Comparison of ENCODE assay signal across 8 mouse cellular contexts in genomic region chr3:20986377-20986727, GRCm38 (mm10).
DNase-seq lines count a peak whose midpoint lies in the region; ATAC-seq and TF ChIP-seq lines count a peak whose summit lies in the region.

No protein-coding gene starts in this region.

- H3K4me2 ChIP-seq in lung, embryonic 16.5 days (ENCODE audit: low read depth, low read length), result no peak overlapping the region
- H3K4me2 ChIP-seq in intestine, postnatal 0 days (replicated peaks; ENCODE audit: low read depth), result no peak overlapping the region

- ATAC-seq in lung, embryonic 16.5 days (ENCODE audit: low read depth), result peak; percentile 87
- no peak for ATAC-seq in intestine, postnatal 0 days

- peaks cover 20% of the 10 kb centered on the region for H3K4me1 ChIP-seq in lung, embryonic 16.5 days (replicated peaks; ENCODE audit: control insufficient read depth, insufficient read depth, low read length)
- no peaks in the 10 kb centered on the region for H3K4me1 ChIP-seq in intestine, postnatal 0 days (replicated peaks; ENCODE audit: control insufficient read depth, insufficient read depth, low read length)

- H3K36me3 ChIP-seq in lung, embryonic 16.5 days (ENCODE audit: control insufficient read depth, insufficient read depth, low read length), result no peaks in the 10 kb centered on the region
- no peaks in the 10 kb centered on the region for H3K36me3 ChIP-seq in intestine, postnatal 0 days (ENCODE audit: control insufficient read depth, insufficient read depth)

- no peak overlapping the region for H3K27ac ChIP-seq in lung, embryonic 16.5 days (ENCODE audit: low read length)
- no peak overlapping the region for H3K27ac ChIP-seq in intestine, postnatal 0 days (ENCODE audit: low read depth, low read length)

- WGBS in lung, embryonic 16.5 days, result 19% methylated on average over 1 of the region's 1 CpGs
- 32% methylated on average over 1 of the region's 1 CpGs for WGBS in intestine, postnatal 0 days

- TF ChIP-seq CTCF in intestine, postnatal 0 days (IDR thresholded peaks at IDR 0.05; ENCODE audit: low read depth), result no peak

- no peak for DNase-seq in lung, postnatal 14 days
- peak; percentile 12 to 15 for DNase-seq in frontal cortex, postnatal 14 days (ENCODE audit: low spot score in 2 of 2)
- peak; percentile 31 for DNase-seq in lung, postnatal 10 days
- peak; percentile 30 for DNase-seq in right cerebral cortex, postnatal 4 days
- no peak for DNase-seq in kidney, adult 18-20 months
- no peak for DNase-seq in kidney, postnatal 14 days

- H3K4me3 ChIP-seq in lung, embryonic 16.5 days (ENCODE audit: low read length), result no peak overlapping the region
- no peak overlapping the region for H3K4me3 ChIP-seq in intestine, postnatal 0 days (ENCODE audit: low read depth, low read length)

- no peaks in the 10 kb centered on the region for H3K27me3 ChIP-seq in lung, embryonic 16.5 days (ENCODE audit: control insufficient read depth, insufficient read depth, low read depth, low read length)
- no peaks in the 10 kb centered on the region for H3K27me3 ChIP-seq in intestine, postnatal 0 days (replicated peaks; ENCODE audit: control insufficient read depth, insufficient read depth, low read length)

- no peaks in the 10 kb centered on the region for H3K9me3 ChIP-seq in lung, embryonic 16.5 days (ENCODE audit: control insufficient read depth, low read length)
- no peaks in the 10 kb centered on the region for H3K9me3 ChIP-seq in intestine, postnatal 0 days (ENCODE audit: control insufficient read depth)

- no peak overlapping the region for H3K9ac ChIP-seq in lung, embryonic 16.5 days (ENCODE audit: low read length)
- no peak overlapping the region for H3K9ac ChIP-seq in intestine, postnatal 0 days (ENCODE audit: low read depth, low read length)

Comparison
In these comparisons a context has a peak if more than half of its experiments do, and no peak if none do; other contexts are left out.
1. DNase-seq: peak in frontal cortex, postnatal 14 days (2 of 2), lung, postnatal 10 days (single experiment) and right cerebral cortex, postnatal 4 days (single experiment); none in lung, postnatal 14 days (single experiment), kidney, adult 18-20 months (single experiment) and kidney, postnatal 14 days (single experiment).